Mouse (Mus musculus): ENCODE data around the gene Panx2. TPM values are rescaled to one million over a fixed set of nuclear protein-coding genes. Genes with fewer than 3 reads are reported as not detected.

Panx2 gene
- 0.23 and 0.71 TPM in 2 replicates for polyA plus RNA-seq (2014; fragmentation: Nextera tagmentation; extraction: Ambion mirVana)

GRCm38 (mm10) chr15:89059161-89059931, at the start of gene Panx2:
Gene Panx2 (plus strand): TSS chr15:89059734.
- ATAC-seq (replicated peaks; ENCODE audit: low FRiP score, low TSS enrichment, low read depth): no peak; the same call in 1 of the 2 replicates

GRCm38 (mm10) chr15:89016722-89017121, 42.8 kb upstream of the Panx2 start:
- H3K9ac ChIP-seq (ENCODE audit: low read length): no peak overlapping the region
- no peak overlapping the region for H3K27ac ChIP-seq (ENCODE audit: low read depth)
- no peak for ATAC-seq (replicated peaks; ENCODE audit: low FRiP score, low TSS enrichment, low read depth)
- H3K9me3 ChIP-seq (ENCODE audit: control insufficient read depth, low read length): no peaks in the 10 kb centered on the region
- no peaks in the 10 kb centered on the region for H3K36me3 ChIP-seq (ENCODE audit: control insufficient read depth, insufficient read depth, low read length)
- H3K4me1 ChIP-seq (replicated peaks; ENCODE audit: control insufficient read depth, insufficient read depth, low read length): no peaks in the 10 kb centered on the region
- no peak overlapping the region for H3K4me3 ChIP-seq (ENCODE audit: low read depth, low read length)
- 77% methylated on average over 3 of the region's 3 CpGs for WGBS
- H3K27me3 ChIP-seq (replicated peaks; ENCODE audit: control insufficient read depth, insufficient read depth, low read length): no peaks in the 10 kb centered on the region
- H3K4me2 ChIP-seq (ENCODE audit: low read length): no peak overlapping the region
- no peak for DNase-seq (ENCODE audit: low spot score)

More at GRCm38 (mm10) chr15:89059161-89059931, at the start of gene Panx2:
- Histone ChIP-seq H3K9ac (ENCODE audit: low read length) (peak within 1 kb of the TSS; percentile 50), H3K4me2 (ENCODE audit: low read length) (peak within 1 kb of the TSS; percentile 97), H3K9me3 (ENCODE audit: control insufficient read depth, low read length) (no peaks in the 10 kb centered on the region), H3K27me3 (replicated peaks; ENCODE audit: control insufficient read depth, insufficient read depth, low read length) (peaks cover 44% of the 10 kb centered on the region), H3K4me3 (ENCODE audit: low read depth, low read length) (peak within 1 kb of the TSS; percentile 49), H3K27ac (ENCODE audit: low read depth) (no peak within 1 kb of the TSS), H3K4me1 (replicated peaks; ENCODE audit: control insufficient read depth, insufficient read depth, low read length) (peaks cover 3% of the 10 kb centered on the region; the same call in 1 of the 2 replicates), H3K36me3 (ENCODE audit: control insufficient read depth, insufficient read depth, low read length) (no peaks in the 10 kb centered on the region)
- WGBS: 2% methylated on average over 47 of the region's 57 CpGs
- DNase-seq (ENCODE audit: low spot score): peak; percentile 68

GRCm38 (mm10) chr15:89020085-89020484, 39.4 kb upstream of the Panx2 start:
- no peak for DNase-seq (ENCODE audit: low spot score)
- WGBS: 37% methylated on average over 7 of the region's 7 CpGs

GRCm38 (mm10) chr15:89020492-89020891, 39.0 kb upstream of the Panx2 start:
- Histone ChIP-seq H3K4me2 (ENCODE audit: low read length) (no peak overlapping the region), H3K27me3 (replicated peaks; ENCODE audit: control insufficient read depth, insufficient read depth, low read length) (no peaks in the 10 kb centered on the region), H3K27ac (ENCODE audit: low read depth) (no peak overlapping the region), H3K9me3 (ENCODE audit: control insufficient read depth, low read length) (no peaks in the 10 kb centered on the region), H3K4me3 (ENCODE audit: low read depth, low read length) (no peak overlapping the region), H3K36me3 (ENCODE audit: control insufficient read depth, insufficient read depth, low read length) (no peaks in the 10 kb centered on the region), H3K4me1 (replicated peaks; ENCODE audit: control insufficient read depth, insufficient read depth, low read length) (no peaks in the 10 kb centered on the region), H3K9ac (ENCODE audit: low read length) (no peak overlapping the region)
- no peak for DNase-seq (ENCODE audit: low spot score)
- WGBS: 63% methylated on average over 7 of the region's 7 CpGs
- no peak for ATAC-seq (replicated peaks; ENCODE audit: low FRiP score, low TSS enrichment, low read depth)

More at GRCm38 (mm10) chr15:89020085-89020484, 39.4 kb upstream of the Panx2 start:
- no peak for ATAC-seq (replicated peaks; ENCODE audit: low FRiP score, low TSS enrichment, low read depth)
- Histone ChIP-seq H3K36me3 (ENCODE audit: control insufficient read depth, insufficient read depth, low read length) (no peaks in the 10 kb centered on the region), H3K4me3 (ENCODE audit: low read depth, low read length) (no peak overlapping the region), H3K9me3 (ENCODE audit: control insufficient read depth, low read length) (no peaks in the 10 kb centered on the region), H3K9ac (ENCODE audit: low read length) (no peak overlapping the region), H3K27ac (ENCODE audit: low read depth) (no peak overlapping the region), H3K4me2 (ENCODE audit: low read length) (no peak overlapping the region), H3K27me3 (replicated peaks; ENCODE audit: control insufficient read depth, insufficient read depth, low read length) (no peaks in the 10 kb centered on the region), H3K4me1 (replicated peaks; ENCODE audit: control insufficient read depth, insufficient read depth, low read length) (no peaks in the 10 kb centered on the region)

DNA sequence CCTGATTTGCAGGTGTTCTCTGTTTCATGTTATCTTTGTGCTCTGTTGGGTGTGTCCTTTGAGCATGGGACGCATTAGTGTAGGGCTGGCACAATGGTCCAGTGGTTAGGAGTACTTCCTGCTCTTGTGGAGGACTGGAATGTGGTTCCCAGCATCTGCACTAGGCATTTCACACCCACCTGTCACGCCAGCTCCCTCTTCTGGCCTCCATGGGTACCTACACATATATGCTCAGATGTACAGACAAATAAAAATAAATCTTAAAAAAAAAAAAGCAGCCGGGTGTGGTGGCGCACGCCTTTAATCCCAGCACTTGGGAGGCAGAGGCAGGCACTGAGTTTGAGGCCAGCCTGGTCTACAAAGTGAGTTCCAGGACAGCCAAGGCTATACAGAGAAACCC, 15.2 kb upstream of the Panx2 start:
- Histone ChIP-seq H3K9ac (ENCODE audit: low read length) (no peak overlapping the region), H3K9me3 (ENCODE audit: control insufficient read depth, low read length) (0 out of 2 replicates have a peak, but pooled peaks cover 9% of the 10 kb centered on the region), H3K27ac (ENCODE audit: low read depth) (no peak overlapping the region), H3K27me3 (replicated peaks; ENCODE audit: control insufficient read depth, insufficient read depth, low read length) (no peaks in the 10 kb centered on the region), H3K4me3 (ENCODE audit: low read depth, low read length) (no peak overlapping the region), H3K4me2 (ENCODE audit: low read length) (no peak overlapping the region), H3K4me1 (replicated peaks; ENCODE audit: control insufficient read depth, insufficient read depth, low read length) (no peaks in the 10 kb centered on the region), H3K36me3 (ENCODE audit: control insufficient read depth, insufficient read depth, low read length) (no peaks in the 10 kb centered on the region)
- 75% methylated on average over 5 of the region's 5 CpGs for WGBS
- DNase-seq (ENCODE audit: low spot score) (no peak), ATAC-seq (replicated peaks; ENCODE audit: low FRiP score, low TSS enrichment, low read depth) (no peak)

- H3K9me3 ChIP-seq (ENCODE audit: control insufficient read depth, low read length): 0 out of 2 replicates have a peak, but pooled peaks cover 9% of the 10 kb centered on the region
- no peaks in the 10 kb centered on the region for H3K4me1 ChIP-seq (replicated peaks; ENCODE audit: control insufficient read depth, insufficient read depth, low read length)
- no peaks in the 10 kb centered on the region for H3K27me3 ChIP-seq (replicated peaks; ENCODE audit: control insufficient read depth, insufficient read depth, low read length)
- no peak overlapping the region for H3K4me3 ChIP-seq (ENCODE audit: low read depth, low read length)
- no peaks in the 10 kb centered on the region for H3K36me3 ChIP-seq (ENCODE audit: control insufficient read depth, insufficient read depth, low read length)
- ATAC-seq (replicated peaks; ENCODE audit: low FRiP score, low TSS enrichment, low read depth) (no peak), DNase-seq (ENCODE audit: low spot score) (no peak)
- H3K27ac ChIP-seq (ENCODE audit: low read depth): no peak overlapping the region
- no peak overlapping the region for H3K9ac ChIP-seq (ENCODE audit: low read length)
- WGBS: 75% methylated on average over 4 of the region's 4 CpGs
- H3K4me2 ChIP-seq (ENCODE audit: low read length): no peak overlapping the region
Measured at GRCm38 (mm10) chr15:89046356-89046755, 13.2 kb upstream of the Panx2 start.

DNA sequence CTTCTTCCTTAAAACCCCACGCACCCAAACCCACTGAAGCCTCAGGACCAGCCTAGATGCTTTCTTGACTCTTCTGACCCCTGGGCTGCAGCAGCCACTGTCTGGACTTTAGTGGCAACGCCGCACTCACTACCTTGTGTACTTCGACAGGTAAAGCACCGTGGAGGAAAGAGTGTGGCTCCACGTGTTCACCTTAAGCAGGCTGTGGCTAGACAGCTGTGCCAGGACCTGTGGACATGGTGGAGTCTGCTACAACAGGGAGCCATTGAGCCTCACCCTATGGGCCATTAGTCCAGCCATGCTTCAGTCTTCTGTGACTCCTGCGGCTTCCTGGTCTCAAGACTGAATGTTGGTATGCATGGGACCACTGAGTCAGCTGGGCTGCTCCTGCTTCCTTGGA, 4.9 kb upstream of the Panx2 start:
- Histone ChIP-seq H3K36me3 (ENCODE audit: control insufficient read depth, insufficient read depth, low read length) (no peaks in the 10 kb centered on the region), H3K4me3 (ENCODE audit: low read depth, low read length) (no peak overlapping the region), H3K4me2 (ENCODE audit: low read length) (no peak overlapping the region), H3K9me3 (ENCODE audit: control insufficient read depth, low read length) (no peaks in the 10 kb centered on the region), H3K27ac (ENCODE audit: low read depth) (no peak overlapping the region), H3K27me3 (replicated peaks; ENCODE audit: control insufficient read depth, insufficient read depth, low read length) (peaks cover 24% of the 10 kb centered on the region), H3K9ac (ENCODE audit: low read length) (no peak overlapping the region), H3K4me1 (replicated peaks; ENCODE audit: control insufficient read depth, insufficient read depth, low read length) (0 out of 2 replicates have a peak, but pooled peaks cover 3% of the 10 kb centered on the region)
- DNase-seq (ENCODE audit: low spot score): no peak
- 91% methylated on average over 7 of the region's 7 CpGs for WGBS
- no peak for ATAC-seq (replicated peaks; ENCODE audit: low FRiP score, low TSS enrichment, low read depth)

DNA sequence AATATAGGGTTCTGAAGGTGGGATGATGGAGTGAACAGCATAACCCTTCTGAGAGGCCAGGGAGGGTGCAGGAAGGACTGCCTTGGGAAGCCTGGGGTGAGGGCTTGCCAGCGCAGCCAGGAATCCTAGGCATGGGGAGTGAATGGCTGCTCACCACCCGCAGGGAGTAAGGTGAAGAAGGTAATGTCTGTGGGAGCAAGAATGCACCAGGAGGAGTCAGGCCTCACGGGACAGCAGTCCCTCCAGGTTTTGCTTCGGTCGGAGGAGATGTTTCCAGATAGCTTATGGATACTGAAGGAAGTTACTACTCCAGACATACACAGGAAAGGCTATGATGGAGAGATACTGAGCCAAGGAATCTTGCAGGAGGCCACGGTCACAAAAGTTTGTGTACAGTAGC, 798 bp upstream of the Panx2 start:
- no peaks in the 10 kb centered on the region for H3K36me3 ChIP-seq (ENCODE audit: control insufficient read depth, insufficient read depth, low read length)
- H3K9me3 ChIP-seq (ENCODE audit: control insufficient read depth, low read length): no peaks in the 10 kb centered on the region
- WGBS: 30% methylated on average over 6 of the region's 6 CpGs
- H3K4me3 ChIP-seq (ENCODE audit: low read depth, low read length): peak overlapping the region; percentile 49
- no peak overlapping the region for H3K9ac ChIP-seq (ENCODE audit: low read length)
- H3K27me3 ChIP-seq (replicated peaks; ENCODE audit: control insufficient read depth, insufficient read depth, low read length): peaks cover 44% of the 10 kb centered on the region
- H3K4me1 ChIP-seq (replicated peaks; ENCODE audit: control insufficient read depth, insufficient read depth, low read length): peaks cover 3% of the 10 kb centered on the region; the same call in 1 of the 2 replicates
- ATAC-seq (replicated peaks; ENCODE audit: low FRiP score, low TSS enrichment, low read depth) (no peak), DNase-seq (ENCODE audit: low spot score) (no peak)
- H3K4me2 ChIP-seq (ENCODE audit: low read length): no peak overlapping the region
- H3K27ac ChIP-seq (ENCODE audit: low read depth): no peak overlapping the region

Measured in intestine, embryonic 14.5 days (tissue).